Mouse (Mus musculus) spleen, postnatal 14 days (tissue): ENCODE measurements around the gene Sec31b.

Experiments used
- DNase-seq, 2 experiments: peaks; one replicate each; pipeline ENCODE4 v3.0.0; 2021 to 2022; ENCODE audit warnings: low spot score in 2 of 2

Gene Sec31b

DNA sequence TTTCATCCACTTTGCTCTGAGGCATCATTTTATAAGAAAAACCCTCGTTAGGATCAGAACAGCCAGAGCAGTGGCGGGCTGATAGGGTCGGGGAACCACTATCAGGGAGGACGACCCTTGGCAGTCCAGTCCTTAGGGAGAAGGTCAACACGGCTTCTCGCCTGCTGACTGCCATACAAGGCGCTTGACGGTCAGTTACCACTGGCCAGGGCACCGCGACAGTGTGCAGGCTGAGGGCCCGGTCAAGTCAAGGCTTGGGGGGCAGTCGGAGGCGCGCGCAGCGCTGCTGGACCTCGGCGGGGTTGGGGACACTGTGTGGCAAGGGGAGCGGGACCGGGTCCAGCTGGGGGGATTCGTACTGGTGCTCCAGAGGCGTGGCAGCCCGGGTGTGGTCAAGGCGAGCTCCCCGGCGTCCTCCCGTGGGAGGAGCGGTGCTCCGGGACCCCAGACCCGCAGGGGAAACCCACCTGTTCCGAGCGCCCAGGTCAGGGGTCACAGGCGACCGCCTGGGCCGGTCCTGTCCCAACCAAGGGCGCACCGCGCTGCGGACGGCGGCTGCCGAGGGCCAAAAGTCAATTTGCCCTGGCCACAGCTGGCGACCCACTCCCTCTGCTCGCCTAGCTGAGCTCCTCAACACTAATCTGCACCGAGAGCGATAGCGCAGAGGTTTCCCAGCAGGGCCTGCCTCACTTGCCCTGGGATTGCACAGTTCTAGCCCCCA, at the start of gene Sec31b:
Gene Sec31b (minus strand): TSS at position 544 of the 721 bp plus-strand sequence.
- peak in 1 of 2 experiments; percentile 18 for DNase-seq

DNA sequence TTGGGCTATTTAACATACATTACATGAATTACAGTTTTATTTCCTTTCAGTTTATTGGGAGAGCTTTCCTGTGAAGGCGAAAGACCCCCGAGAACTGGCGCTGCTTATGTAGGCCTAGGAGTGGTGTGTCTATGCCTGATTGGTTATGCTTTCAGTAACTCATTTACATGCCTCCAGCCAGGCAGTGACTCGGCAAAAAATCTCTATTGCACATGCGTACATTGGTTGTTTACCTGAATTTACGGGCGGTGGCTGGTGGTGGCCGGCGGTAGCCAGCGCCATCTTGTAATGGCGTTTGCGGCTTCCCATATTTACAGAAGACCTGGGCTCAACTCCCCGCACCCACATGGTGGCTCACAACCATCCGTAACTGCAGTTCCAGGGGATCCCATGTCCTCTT, 48.5 kb upstream of the Sec31b start:
- DNase-seq, result no peak

DNA sequence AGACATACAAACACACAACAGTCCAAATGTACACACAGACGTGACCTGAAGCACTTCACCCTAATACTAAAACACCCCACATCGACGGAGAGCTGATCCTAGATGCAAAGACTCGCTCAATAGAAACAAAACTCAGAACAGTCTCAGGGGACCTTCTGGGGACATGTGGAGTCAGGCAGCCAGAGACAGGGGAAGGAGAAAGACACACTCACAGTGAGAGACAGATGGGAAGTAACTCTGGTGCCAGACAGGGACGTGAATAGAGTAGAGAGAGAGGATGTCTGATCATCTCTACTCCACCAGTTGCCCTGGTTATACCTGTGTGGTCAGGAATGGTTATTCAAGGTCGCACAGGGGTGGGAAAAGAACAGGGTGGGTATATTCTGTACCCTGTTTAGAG, 46.0 kb upstream of the Sec31b start:
- DNase-seq, result no peak

DNA sequence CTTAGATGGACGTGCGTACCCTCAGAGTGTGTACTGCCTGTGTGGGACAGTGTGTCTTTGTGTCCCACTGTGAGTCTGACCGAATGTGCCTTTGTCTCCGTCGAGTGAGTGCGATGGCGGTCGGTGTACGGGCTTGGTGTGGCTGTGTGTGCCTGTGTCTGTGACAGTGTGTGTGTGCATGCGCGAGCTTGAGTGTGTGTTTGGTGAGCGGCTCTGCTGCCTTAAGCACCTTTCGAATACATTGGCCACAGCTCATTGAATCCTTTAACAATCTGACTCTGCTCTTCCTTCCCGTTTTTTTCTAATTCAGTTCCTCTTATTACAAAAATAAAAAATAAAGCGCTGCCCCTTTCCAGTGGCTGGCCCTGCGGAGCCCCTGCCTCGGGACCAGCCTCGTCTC, 45.3 kb upstream of the Sec31b start:
- peak in 1 of 2 experiments; percentile 7 for DNase-seq

DNA sequence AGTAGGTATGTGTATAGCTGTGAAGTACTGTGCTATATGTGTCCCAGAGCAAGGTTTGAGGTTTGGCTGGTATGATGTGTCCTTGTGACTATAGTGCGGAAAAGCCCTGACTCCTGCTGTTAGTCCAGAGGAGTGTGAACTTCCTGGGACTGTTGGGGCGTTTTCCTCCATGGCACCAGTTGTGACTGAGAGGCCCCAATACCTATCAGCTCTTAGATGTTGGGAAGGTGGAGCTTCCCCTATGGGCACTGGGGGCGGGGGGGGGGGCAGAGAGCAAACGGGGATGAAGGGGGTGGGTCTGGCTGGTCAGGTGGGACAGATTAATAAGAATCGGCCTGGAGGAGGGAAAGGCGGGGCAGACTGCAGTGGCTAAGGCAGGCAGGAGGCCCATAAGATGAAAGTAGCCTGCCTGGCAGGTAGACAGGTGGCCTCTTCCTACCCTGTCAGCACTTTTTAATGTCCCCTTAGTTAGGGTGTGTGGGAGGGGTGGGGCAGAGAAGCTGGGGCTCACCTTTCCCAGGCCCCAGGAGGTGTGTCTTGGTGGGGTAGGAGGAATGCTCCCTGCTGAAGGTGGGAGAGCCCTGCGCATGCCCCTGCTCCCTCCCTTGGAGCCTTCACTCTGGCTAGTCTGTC, 44.0 kb upstream of the Sec31b start:
- no peak for DNase-seq

DNA sequence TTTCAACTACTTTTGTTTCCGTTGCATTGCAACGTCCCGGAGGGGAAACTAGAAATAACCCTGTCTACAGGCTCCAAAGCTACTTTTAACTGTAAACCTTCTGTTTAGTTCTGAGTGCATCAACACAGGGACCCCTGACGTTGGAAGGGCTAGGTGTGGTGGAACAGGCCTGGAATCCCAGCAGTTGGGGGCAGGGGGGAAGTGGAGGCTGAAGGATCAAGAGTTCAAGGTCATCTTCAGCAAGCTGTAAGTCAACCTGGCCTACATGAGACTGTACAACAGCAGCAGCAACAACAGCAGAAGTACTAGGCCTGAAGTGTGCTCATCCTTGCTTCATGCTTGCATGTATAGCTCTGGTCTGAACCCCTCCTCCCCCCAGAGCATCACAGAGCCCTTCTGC, 42.4 kb upstream of the Sec31b start:
- no peak for DNase-seq

DNA sequence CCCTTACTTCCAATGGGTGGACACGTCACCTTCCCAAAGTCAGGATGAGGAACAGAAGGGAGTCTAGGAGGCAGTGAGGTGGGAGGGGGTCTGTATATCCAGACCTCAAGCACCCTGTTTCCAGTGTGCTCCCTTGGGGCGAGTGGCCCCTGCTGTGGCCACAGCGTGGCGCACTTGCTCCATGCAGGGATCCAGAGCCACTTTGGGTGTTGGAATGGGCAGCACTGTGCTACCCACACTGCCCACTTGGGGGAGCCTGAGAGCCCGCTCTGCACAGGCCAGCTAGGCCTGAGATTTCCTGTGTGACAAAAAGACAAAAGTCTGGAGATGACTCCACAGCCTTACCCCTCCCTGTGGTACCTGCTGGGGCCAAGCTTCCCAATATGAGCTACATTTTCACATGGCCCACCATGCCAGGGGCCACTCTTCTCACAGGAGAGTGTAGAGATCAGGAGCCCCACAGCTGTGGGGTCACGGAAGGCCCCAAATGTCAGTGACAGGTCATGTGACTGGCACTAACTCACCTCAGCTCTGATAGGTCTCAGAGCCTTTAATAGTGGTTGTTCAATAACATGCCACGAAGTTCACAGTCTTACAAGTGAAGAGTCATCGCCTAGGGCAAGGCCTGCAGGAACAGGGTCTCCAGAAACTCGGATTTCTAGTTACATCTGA, 37.1 kb upstream of the Sec31b start:
- peak; percentile 76 to 86 for DNase-seq

DNA sequence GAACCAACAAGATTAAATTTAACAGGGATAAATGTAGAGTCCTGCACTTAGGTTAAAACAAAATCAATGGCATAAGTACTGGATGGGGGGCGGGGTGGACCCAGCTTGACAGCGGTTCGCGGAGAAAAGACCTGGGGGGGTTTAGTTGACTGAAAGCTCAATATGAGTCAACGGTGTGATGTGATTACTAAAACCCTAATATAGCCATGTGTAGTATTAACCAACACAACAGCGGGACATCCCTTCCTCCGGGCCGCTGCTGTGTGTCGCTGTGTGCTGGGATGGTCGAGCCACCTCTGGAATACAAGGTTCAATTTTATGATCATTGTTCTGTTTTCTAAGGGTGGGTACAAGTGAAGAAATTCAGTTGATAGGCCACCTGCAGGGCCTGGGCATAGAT, 36.4 kb upstream of the Sec31b start:
- DNase-seq, result no peak

DNA sequence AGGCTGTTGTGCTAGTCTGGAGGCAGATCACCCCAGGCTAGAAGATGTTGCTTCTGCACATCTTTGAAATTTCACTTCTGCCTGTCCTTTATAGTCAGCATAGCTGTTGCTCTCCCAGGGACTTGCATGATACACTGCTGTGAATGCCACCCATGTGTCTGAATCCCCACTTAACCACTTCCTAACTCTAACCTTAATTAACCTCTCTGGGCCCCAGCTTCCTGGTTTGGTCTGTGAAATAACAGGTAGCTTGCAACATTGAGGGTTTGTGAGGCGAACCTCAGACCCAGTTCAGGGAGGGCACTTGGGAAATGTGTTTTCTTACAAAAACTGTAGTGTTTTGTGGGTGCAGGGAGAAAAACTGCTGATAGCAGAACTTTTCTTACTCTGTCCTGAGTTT, 32.4 kb upstream of the Sec31b start:
- DNase-seq, result no peak

- DNase-seq, result no peak
Observed at GRCm38 (mm10) chr19:44576275-44576674, 30.6 kb upstream of the Sec31b start.

GRCm38 (mm10) chr19:44567763-44568162, 22.1 kb upstream of the Sec31b start:
- no peak for DNase-seq

DNA sequence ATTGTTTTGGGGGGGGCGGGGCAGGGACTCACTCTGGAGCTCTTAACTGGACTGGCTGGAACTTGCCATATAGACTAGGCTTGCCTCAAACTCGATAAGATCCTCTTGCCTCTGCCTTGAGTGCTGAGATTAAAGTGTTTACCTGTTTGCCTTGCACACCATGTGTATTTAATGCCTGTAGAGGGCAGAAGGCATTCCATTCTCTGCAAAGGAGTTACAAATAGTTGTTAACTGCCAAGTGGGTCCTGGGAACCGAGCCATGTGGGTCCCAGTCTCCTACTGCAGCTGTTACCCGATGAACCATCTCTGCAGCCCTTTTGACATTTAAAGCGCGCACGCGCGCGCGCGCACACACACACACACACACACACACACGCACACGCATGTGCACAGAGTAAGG, 18.3 kb upstream of the Sec31b start:
- DNase-seq, result no peak

DNA sequence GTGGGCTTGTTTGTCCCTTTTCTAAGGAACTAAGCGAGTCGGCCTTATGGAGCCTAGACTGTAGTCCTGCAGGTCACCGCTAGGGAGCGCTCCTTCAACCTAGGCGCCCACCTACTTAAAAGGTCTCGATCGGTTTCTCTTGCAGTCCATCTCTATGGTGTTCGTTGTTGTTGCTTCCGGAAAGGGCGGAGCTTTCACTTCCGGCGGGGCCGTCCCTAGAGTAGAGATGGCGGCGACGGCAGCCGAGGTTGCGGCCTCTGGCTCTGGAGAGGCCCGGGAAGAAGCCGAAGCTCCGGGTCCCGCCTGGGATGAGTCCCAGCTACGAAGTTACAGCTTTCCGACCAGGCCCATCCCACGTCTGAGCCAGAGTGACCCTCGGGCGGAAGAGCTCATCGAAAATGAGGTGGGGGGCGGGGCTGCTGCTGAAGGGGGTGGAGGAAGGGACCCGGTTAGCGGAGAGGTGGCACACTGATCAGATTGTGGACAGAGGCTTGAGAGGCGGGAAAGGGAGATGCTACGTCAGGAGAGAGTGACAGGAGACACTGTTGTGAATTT, 17.1 kb upstream of the Sec31b start, which contains the start of gene Hif1an:
Gene Hif1an (plus strand): TSS at position 199 of the 555 bp plus-strand sequence.
- peak; percentile 89 to 95 for DNase-seq

DNA sequence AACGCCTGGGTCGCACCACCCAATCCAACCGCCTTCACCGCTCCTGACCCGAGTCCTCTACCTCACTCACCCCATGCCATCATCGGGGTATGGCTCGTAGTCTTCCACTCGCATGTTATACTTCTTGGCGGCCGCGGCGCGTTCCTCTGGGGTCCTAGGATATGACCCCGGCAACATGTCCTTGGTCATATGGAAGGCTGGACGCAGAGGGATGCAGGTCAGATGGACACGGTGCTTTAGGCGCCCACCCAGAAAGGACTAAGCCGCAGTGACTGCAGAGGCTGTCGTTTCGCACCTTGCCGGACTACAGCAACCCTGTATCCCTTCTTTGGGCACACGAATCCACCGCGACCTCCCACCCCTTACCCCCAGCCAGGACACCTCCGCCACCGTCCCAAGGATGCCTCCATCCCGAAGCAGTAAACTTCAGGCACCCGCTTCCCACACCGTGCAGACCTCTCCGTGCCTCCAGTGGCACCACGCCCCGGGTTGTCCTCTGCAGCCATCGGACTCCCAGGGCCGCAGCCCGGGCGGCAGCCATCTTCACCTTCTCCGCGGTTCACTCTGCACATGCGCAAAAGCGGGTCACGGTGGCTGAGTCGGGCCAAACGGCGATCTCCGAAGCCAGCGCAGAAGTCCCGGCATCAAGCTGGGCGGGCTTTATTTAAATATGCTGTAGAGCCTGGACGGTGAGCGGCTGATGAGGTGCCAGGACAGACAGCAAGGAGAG, 9.4 kb upstream of the Sec31b start, which contains the start of gene Ndufb8:
Gene Ndufb8 (minus strand): TSS at position 580 of the 730 bp plus-strand sequence.
- peak; percentile 92 to 95 for DNase-seq

DNA sequence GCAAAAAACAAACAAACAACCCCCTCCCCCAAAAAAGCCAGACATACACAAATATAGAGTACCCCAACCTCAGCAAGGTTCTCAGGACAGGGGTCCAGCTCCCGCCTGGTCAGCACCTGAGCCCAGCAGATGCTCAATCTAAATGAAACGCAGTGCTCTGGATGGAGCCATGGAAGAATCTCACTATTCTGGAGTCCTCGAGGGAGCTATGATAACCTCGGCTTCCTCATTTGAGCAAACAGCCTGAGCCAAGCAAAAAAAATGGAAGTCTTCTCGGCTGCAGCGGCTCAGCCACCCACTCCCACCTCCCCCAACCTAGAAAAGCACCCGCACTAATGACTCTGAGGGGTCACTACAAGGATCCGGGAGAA, 8.8 kb upstream of the Sec31b start:
- DNase-seq, result no peak

DNA sequence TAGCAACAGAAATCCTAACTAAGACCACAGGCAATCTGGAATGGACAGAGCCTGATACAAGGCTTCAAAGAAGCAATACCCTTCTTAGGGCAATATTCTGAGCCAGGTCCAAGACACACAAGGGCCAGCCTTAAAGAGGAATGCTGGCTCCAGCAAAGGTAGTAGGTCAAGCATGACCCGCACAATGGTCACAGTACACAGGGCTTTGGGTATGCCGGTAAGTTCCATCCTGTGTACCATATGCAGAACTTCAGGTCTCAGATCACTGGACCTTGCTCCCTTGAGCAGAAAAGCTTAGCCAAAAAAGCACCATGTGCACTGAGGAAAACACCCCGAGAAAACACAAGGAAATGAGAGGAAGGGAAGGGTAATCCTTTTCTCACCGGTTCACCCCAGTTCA, 7.6 kb upstream of the Sec31b start:
- no peak for DNase-seq

DNA sequence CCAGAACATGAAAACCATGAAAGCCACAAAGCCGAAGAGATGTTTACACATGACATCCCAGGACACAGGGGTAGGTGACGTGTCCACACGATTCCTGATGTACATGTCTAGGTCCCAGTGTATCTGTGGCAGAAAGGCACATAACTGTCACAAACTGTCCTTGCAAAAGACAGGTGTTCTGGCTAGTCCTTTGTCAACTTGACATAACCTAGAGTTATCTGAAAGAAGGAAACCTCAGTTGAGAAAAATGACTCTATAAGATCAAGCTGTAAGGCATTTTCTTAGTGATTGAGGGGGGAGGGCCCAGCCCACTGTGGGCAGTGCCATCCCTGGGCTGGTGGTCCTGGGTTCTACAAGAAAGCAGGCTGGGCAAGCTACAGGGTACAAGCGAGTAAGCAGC, 7.1 kb upstream of the Sec31b start, which contains the start of gene Gm20538:
Gene Gm20538 (minus strand): TSS at position 101 of the 400 bp plus-strand sequence.
- DNase-seq, result no peak

- DNase-seq, result peak; percentile 37 to 70
Observed at GRCm38 (mm10) chr19:44544775-44545174, 889 bp downstream of the Sec31b start.

- no peak for DNase-seq
Observed at GRCm38 (mm10) chr19:44544372-44544771, 1.3 kb downstream of the Sec31b start.

DNA sequence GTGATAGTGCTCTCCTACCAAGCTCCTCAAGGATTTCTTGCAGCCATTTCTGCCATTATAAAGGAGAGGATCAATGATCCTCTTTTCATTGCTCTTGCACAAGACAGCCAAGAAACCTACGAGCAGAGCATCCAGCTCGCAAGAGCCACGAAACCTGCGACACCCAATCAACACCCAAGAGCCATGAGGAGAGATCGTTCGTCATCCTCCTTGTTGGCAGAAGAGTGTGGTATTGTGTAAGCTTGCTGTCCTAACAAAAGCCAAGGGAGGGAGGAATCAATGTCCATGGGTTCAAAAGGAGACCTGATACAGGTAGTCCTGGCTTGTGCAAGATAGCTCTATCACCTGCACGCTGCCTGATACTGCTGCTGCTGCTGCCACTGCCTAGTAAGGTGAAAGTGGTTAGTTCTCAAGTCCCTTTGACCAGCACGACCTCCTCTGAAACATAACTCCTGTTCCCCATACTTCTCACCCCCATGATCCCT, 2.9 kb downstream of the Sec31b start:
- DNase-seq, result no peak

- no peak for DNase-seq
Observed at GRCm38 (mm10) chr19:44537416-44537815, 8.2 kb downstream of the Sec31b start.

- no peak for DNase-seq
Observed at GRCm38 (mm10) chr19:44535376-44535775, 10.3 kb downstream of the Sec31b start.
